Mouse (Mus musculus) megakaryocyte, embryonic 14.5 days (primary cell): Measurements from ENCODE around the gene Ppp1r32. TPM values are rescaled to one million over a fixed set of nuclear protein-coding genes. Genes with fewer than 3 reads are reported as not detected.

ENCODE experiments used
- H3K27me3 ChIP-seq: replicated peaks from 2 replicates; pipeline ENCODE3; 2012; ENCODE audit warnings: inconsistent platforms
- H3K36me3 ChIP-seq: replicated peaks from 2 replicates; pipeline ENCODE3; 2012; ENCODE audit warnings: low read length, inconsistent platforms, mixed read lengths
- H3K4me1 ChIP-seq: 2 replicates; pipeline ENCODE4 v1.6.1; 2012; ENCODE audit warnings: inconsistent platforms
- H3K4me3 ChIP-seq: replicated peaks from 2 replicates; pipeline ENCODE3; 2012; ENCODE audit warnings: moderate library complexity, mild to moderate bottlenecking, inconsistent platforms
- H3K9me3 ChIP-seq: 2 replicates; pipeline ENCODE4 v1.6.1; 2012; ENCODE audit warnings: inconsistent platforms
- FLI1 ChIP-seq: IDR thresholded peaks from 2 replicates; pipeline ENCODE4 v1.6.1; 2012; ENCODE audit warnings: low read length, inconsistent platforms, mixed read lengths
- GATA1 ChIP-seq: IDR thresholded peaks from 3 replicates; pipeline ENCODE4 v1.6.1; 2012; ENCODE audit warnings: mixed read lengths, low read length, inconsistent platforms, borderline replicate concordance
- polyA plus RNA-seq: library from polyadenylated mRNA; stranded (reverse); fragments of >175 nt; gene quantifications from 2 replicates; pipeline ENCODE4 v1.2.3, GENCODE M21; 2012; ENCODE audit warnings: low replicate concordance; ENCODE audit not compliant: insufficient read depth

Gene Ppp1r32
- polyA plus RNA-seq, 1 experiment, result 2.2 TPM

DNA sequence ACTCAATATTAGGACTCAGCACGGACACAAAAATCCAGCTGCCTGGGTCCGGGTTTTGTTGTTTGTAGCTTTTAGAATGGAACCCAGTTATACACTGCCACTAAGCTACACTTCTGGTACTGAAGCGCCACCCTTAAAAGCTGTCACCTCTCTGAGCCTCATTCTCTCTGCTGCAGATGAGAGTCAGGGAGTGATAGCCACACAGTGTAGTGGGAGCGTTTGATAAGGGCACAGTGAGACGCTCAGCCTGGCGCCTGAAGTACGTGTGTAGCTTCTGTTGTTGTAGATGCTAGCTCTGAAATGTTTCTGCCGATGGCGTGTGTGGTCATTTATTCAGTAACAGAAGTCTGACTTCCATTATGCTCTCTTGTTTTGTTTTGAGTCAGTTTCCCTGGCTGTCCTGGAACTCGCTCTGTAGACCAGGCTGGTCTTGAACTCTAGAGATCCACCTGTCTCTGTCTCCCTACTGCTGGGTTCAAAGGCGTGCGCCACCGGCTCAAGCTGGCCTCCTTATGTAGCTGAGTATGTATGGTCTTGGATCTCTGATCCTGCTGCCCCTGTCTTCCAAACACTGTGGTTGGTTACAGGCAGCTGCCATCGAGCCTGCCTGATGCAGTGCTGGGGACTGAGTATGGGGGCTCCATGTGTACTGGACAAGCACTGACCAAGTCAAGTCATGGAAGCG lies 37.9 kb downstream of the Ppp1r32 start:
- H3K4me3 ChIP-seq, result no peak overlapping the region
- peaks cover 58% of the 10 kb centered on the region for H3K27me3 ChIP-seq
- TF ChIP-seq GATA1 (no peak), FLI1 (no peak)
- H3K4me1 ChIP-seq, result no peaks in the 10 kb centered on the region
- H3K9me3 ChIP-seq, result peaks cover 12% of the 10 kb centered on the region
- H3K36me3 ChIP-seq, result no peaks in the 10 kb centered on the region

DNA sequence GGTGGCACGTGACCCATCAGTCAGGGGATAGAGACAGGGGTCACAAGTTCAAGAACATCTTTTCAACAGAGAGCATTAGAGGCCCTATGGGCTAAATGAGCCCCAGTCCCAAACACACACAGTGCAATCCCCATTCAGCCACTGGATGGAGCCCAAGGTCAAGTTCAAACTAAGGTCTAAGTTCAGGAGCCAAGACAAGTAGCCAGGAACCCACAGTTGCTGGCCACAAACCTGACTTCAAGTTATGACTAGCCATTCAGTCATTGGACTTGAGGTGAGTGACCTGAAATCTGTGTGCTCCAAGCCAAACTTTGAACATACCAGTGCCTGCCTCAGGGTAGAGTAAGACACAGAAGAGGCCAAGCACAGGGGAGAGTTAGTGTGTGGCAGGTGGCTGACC lies 45.2 kb downstream of the Ppp1r32 start:
- H3K9me3 ChIP-seq, result no peaks in the 10 kb centered on the region
- H3K4me3 ChIP-seq, result peak overlapping the region; percentile 29
- H3K36me3 ChIP-seq, result no peaks in the 10 kb centered on the region
- no peak for TF ChIP-seq FLI1
- TF ChIP-seq GATA1, result no peak
- no peaks in the 10 kb centered on the region; the same call in none of the 2 replicates for H3K4me1 ChIP-seq
- H3K27me3 ChIP-seq, result peaks cover 86% of the 10 kb centered on the region

DNA sequence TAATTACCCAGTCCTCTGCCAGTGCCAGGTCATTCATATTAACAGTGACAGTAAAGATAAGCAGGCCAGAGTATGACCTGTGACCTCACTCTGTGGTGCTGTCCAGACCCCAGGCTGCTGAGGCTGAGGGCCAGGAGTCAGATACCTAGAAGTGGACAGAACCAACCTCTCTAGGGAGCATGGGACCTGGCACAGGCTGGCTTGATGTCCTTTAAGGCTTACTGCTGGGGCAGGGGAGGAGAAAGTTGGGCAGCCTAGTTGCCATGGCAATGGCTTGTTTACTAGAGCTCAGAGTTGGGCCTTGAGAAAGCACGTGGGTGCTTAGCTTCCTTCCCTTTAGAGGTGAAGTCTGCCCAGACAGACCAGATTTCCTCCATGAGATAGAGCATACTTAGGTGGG lies 46.0 kb downstream of the Ppp1r32 start:
- Histone ChIP-seq H3K4me1 (peaks cover under 1% of the 10 kb centered on the region), H3K36me3 (no peaks in the 10 kb centered on the region), H3K4me3 (no peak overlapping the region), H3K27me3 (peaks cover 89% of the 10 kb centered on the region), H3K9me3 (no peaks in the 10 kb centered on the region)
- TF ChIP-seq FLI1, result no peak
- TF ChIP-seq GATA1, result no peak

- TF ChIP-seq FLI1 (no peak), GATA1 (no peak)
- Histone ChIP-seq H3K4me1 (peaks cover 5% of the 10 kb centered on the region), H3K36me3 (no peaks in the 10 kb centered on the region), H3K9me3 (no peaks in the 10 kb centered on the region), H3K4me3 (no peak overlapping the region), H3K27me3 (peaks cover 92% of the 10 kb centered on the region)
Observed at GRCm38 (mm10) chr19:10435908-10436307, 46.8 kb downstream of the Ppp1r32 start.

DNA sequence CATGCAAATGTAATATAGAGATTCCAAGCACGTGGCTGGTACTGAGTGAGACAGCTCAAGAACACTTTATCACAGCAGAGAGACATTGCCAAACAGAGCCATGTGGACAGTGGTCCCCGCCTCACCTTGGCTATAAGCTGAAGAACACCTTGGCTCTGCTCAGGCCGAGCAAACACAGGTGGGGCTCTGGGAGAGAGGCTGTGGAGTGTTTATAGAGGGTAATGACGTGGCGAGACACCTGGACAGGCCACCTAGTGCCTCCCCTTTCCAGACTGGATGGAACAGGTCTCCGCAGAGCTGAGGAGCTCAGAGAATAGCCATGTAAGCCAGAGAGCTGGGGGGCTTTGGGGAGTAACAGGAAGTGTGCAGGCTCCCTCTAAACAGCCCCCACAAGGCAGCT lies 47.8 kb downstream of the Ppp1r32 start:
- no peaks in the 10 kb centered on the region for H3K36me3 ChIP-seq
- H3K4me3 ChIP-seq, result no peak overlapping the region
- no peaks in the 10 kb centered on the region for H3K9me3 ChIP-seq
- TF ChIP-seq GATA1, result no peak
- no peak for TF ChIP-seq FLI1
- peaks cover 93% of the 10 kb centered on the region for H3K27me3 ChIP-seq
- peaks cover 5% of the 10 kb centered on the region for H3K4me1 ChIP-seq

DNA sequence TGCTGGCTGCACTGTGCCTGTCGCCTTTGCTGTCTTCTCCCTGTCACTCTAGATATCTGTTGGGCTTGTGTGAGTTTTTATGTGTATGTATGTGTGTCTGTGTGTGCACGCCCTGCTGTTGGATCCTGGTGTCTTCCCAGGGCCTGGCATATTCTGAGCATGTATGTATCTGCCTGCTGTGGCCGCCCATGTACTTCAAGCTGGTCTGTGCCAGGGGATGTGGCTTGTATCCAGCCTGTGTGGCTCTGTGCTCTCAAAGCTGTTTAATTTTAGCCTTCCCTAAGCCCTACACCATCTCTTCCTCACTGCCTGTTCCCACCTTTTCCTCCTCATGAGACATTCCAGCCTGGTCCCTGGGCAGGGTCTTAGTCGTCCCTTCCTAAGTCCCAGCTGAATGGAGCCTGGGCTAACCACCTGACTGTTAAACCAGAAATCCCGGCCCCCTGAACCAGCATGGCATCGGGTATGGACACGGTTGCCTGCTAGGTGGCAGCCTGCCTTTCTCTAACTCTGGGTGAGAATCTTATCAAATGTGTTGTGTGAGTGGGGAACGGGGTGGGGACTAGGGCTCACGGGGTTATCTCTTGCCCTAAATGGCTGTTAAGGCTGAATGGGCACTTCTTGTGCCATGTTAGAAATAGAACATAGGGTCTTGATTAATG lies 48.7 kb downstream of the Ppp1r32 start:
- TF ChIP-seq GATA1 (no peak), FLI1 (no peak)
- Histone ChIP-seq H3K9me3 (no peaks in the 10 kb centered on the region), H3K4me1 (peaks cover 5% of the 10 kb centered on the region), H3K36me3 (no peaks in the 10 kb centered on the region), H3K27me3 (peaks cover 93% of the 10 kb centered on the region), H3K4me3 (no peak overlapping the region)

DNA sequence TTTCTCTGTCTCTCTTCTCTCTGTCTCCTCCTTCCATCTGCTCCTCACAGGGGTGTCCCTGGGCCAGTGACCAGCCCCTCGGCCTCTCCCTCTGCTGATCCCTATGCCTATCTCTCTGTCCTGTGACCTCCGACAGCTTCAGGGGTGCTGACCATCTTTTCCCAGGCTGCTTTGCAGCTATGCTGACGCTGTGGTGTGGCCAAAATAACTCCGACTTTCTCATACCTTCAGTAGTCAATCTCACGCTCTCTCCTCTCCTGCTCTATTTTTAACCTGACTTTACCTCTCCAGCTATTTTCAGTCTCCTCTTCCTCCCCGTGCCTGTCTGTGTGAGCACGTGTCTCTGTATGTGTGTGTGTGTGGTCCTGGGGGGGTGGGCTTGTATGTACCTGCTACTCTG lies 49.5 kb downstream of the Ppp1r32 start:
- Histone ChIP-seq H3K4me1 (peaks cover 5% of the 10 kb centered on the region), H3K9me3 (no peaks in the 10 kb centered on the region), H3K27me3 (peaks cover 92% of the 10 kb centered on the region), H3K36me3 (no peaks in the 10 kb centered on the region), H3K4me3 (peak overlapping the region; percentile 30)
- TF ChIP-seq GATA1 (no peak), FLI1 (no peak)

DNA sequence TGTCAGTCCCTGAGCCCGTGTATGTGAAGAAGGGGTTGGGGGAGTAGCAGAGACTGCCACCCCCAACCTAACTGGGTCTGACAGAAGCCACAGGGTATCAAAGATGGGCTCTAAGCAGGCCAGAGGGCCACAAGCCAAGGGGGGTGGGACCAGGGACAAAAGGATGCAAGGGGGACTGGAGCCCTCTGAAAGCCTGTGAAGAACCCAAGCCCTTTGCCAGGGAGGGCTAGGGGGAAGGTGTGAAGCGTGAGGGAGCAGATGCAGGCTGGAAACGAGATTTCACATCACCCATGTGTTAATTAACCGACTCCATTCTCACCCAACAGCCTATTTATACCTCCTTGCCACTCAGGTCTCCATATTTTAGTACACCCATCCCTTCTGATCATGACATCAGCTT lies 50.9 kb downstream of the Ppp1r32 start:
- H3K36me3 ChIP-seq, result no peaks in the 10 kb centered on the region
- H3K9me3 ChIP-seq, result no peaks in the 10 kb centered on the region
- peaks cover 5% of the 10 kb centered on the region for H3K4me1 ChIP-seq
- no peak for TF ChIP-seq FLI1
- peaks cover 94% of the 10 kb centered on the region for H3K27me3 ChIP-seq
- H3K4me3 ChIP-seq, result no peak overlapping the region

- H3K36me3 ChIP-seq, result no peaks in the 10 kb centered on the region
- H3K4me1 ChIP-seq, result peaks cover 5% of the 10 kb centered on the region
- no peak overlapping the region for H3K4me3 ChIP-seq
- no peaks in the 10 kb centered on the region for H3K9me3 ChIP-seq
- TF ChIP-seq FLI1 (no peak), GATA1 (no peak)
- peaks cover 92% of the 10 kb centered on the region for H3K27me3 ChIP-seq
Observed at GRCm38 (mm10) chr19:10431410-10431809, 51.3 kb downstream of the Ppp1r32 start.

DNA sequence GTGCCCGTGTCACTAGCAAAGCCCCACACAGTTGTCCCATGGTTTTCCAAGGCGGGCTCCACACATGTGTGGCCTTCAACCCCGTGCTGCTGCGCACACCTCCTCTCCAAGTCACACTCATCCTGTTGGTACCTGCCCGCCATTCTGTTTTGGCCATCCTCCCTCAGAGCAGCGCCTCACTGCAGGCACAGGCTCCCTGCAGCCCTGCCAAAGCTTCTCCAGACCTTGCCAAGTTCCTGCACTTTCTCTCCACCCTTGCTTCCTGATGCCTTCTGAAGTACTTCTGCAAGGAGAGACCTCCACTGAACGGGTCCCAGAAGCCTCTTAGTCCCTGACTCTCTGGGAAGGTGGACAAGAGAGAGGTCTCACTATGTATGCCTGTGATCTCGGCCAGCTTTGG lies 53.4 kb downstream of the Ppp1r32 start:
- Histone ChIP-seq H3K27me3 (peaks cover 95% of the 10 kb centered on the region), H3K36me3 (no peaks in the 10 kb centered on the region), H3K9me3 (no peaks in the 10 kb centered on the region), H3K4me3 (no peak overlapping the region), H3K4me1 (peaks cover 5% of the 10 kb centered on the region)
- TF ChIP-seq FLI1, result no peak
- TF ChIP-seq GATA1, result no peak

DNA sequence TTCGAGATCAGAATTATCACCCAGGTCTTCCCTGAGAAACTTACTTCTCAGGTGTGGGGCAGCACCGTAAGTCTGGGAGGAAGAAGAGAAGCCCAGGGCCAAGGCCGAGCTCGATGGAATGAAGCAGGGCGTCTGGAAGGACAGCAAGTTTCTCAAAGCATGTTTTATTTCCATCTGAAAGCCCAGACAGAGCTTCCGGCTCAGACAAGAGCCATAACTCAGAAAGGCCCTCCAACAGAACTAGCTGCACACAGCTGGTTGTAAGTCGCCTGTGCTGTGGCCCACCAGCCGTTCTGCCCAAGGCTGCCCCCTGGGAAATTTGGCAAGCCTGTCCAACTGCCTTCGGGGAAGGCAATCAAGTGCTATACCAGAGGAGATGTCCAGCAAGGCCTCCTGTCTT lies 55.3 kb downstream of the Ppp1r32 start:
- Histone ChIP-seq H3K36me3 (no peaks in the 10 kb centered on the region), H3K4me3 (no peak overlapping the region), H3K4me1 (peaks cover 5% of the 10 kb centered on the region), H3K27me3 (peaks cover 96% of the 10 kb centered on the region), H3K9me3 (no peaks in the 10 kb centered on the region)
- TF ChIP-seq GATA1, result no peak
- TF ChIP-seq FLI1, result no peak
